Mouse (Mus musculus) heart, postnatal 0 days (tissue): ENCODE measurements around the gene Rinl.

Experiments
- CTCF ChIP-seq: IDR thresholded peaks from 2 replicates; pipeline ENCODE4 v1.5.1; 2016; ENCODE audit warnings: antibody characterized with exemption, control low read depth, low read depth
- EP300 ChIP-seq: IDR thresholded peaks from 2 replicates; pipeline ENCODE4 v1.6.1; 2016; ENCODE audit warnings: antibody characterized with exemption, low read depth

DNA sequence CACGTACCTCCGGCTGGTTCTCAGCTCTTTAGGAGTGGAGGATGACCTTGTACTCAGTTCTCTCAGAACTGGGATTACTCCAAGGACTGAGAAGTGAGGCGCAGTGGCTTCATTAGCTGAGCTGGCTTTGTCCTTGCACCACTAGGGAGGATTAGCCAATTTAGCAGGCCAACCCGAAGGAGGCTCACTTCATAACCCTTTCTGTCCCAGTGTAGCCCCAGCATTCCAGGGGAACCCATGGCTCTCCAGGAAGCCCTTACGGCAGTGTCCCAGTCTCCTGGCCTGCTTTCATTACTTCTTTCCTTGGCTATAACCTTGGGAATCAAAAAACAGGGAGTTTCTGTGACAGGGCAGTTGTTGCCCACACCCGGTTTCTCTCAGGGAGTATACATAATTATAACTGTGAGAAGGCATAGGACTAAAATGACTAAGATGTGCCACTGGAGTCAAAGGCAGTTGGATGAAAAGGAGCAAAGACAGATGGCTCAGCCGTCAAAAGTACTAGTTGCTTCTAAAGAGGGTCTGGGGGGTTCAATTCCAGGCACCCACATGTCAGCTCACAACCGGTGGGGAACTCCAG lies 19.0 kb downstream of the Rinl start:
- no peak for TF ChIP-seq EP300
- TF ChIP-seq CTCF, result no peak
